Mouse (Mus musculus) ovary, postnatal 14 days (tissue): Measurements from ENCODE around the gene Ahctf1.
A peak's percentile ranks its signal among the peaks of the same experiment; 100 is the strongest.
"Not testable (repeated sequence)": the region's sequence is repeated elsewhere in the genome, so short reads cannot be mapped to it uniquely, and the experiment has no call there.

Experiments
- DNase-seq: peaks from one replicate; pipeline ENCODE4 v3.0.0; 2022; ENCODE audit warnings: low spot score

Gene Ahctf1

DNA sequence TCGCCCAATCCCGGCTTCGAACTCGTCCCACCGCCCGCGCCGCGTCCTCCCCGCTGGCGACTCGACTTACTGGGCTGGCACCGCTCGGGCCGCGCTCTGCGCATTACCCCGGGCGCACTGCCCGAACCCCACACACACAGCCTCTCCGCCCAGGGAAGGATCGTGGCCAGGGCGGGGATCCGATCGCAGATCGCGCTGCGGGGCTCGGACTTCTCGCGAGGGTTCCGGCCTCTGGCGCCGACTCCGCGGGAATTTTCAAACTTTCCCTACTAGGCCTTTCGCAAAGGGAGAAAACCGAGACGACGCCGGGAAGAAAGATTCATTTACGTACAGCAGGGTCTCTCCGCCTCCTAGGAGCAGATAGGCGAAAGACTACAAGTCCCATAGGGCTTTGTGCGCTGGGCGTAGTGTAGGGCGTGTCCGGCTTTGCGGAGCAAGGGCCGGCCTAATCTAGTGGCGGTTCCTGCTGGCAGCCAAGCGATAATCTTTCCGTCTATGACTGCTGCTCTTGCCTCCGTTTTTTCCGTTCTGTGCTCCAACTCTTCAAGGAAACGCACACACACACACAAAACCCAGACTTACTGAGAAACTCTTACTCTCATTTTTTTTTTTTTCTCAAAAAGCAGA is at the start of gene Ahctf1:
TSS of gene Ahctf1 (minus strand) at position 168 of the 627 bp plus-strand sequence.
- peak; percentile 96 for DNase-seq

DNA sequence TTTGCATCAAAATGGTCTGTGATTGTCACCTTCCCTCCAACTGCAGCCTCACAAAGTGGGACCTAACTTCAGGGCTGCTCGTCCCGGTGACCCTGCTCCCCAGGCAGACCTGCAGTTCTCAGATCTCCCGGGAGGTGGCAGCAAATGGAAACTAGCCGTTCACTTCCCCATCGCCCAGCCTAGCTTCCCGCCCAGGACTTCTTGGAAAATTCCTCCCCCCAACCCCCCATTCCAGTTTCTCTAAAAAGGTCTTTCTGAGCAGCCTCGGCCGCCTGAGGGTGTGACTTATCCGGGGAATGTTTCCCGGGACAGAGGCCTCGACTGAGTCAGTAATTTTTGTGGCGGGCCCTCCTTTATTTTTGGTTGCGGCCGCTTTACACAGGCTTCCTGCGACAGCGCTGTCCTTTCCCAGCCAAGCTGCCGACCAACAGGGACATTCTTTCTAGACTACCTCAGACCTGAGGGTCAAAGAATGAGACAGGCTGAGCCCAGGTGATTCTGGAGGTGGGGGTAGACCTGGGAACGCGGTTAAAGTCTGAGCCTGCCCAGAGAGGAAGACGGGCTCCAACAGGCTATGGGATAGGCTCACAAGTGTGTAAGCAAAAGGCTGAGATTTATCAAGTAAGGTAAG is 44.4 kb upstream of the Ahctf1 start:
- DNase-seq: peak; percentile 85

DNA sequence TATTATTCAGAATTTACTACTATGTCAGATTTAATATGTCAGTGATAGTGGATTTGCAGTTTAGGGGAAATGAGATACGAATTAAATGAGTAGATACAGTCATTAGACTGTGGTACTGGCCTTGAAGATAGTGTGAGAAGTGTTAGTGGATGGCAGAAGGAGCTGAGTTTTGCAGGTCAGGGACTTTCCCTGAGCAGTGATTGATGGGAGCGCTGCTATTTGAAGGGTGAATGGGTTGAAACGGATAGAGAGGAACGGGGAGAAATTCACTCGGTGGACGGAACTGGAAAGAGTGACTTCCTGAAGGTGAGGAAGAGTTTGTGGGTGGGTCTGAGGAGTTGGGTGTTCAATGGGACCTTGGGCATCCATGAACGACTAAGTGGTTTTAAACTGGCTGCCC is 43.7 kb upstream of the Ahctf1 start:
- DNase-seq: no peak

DNA sequence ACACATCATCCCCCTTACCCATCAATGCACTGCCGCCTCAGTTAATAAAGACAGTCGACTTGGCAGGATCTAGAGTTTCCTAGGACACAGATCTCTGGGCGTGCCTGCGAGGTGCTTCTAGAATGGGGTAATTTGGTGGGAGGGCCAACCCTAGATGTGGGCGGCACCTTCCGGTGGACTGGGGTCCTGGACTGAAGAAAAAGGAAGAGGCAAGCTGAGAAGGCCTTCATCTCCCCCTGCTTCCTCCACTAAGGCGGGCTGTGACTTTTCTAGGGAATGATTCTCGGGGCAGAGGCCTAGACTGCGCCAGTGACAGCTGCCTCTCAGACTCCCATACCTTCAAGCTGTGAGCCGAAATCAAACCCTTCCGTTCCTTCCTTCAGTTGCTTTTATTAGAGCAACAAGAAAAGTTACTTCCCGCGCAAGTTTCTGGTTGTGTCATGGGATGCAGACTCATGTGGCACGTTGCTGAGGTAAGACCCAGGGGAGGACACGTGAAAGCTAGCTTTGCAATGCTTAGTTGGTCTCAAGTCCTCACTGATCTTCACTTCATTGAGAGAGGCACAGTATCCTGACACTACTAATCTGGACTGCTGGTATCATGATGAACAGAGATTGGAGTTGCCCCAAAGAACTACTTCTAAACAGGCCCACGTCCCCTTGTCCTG is 42.5 kb upstream of the Ahctf1 start:
- no peak for DNase-seq

DNA sequence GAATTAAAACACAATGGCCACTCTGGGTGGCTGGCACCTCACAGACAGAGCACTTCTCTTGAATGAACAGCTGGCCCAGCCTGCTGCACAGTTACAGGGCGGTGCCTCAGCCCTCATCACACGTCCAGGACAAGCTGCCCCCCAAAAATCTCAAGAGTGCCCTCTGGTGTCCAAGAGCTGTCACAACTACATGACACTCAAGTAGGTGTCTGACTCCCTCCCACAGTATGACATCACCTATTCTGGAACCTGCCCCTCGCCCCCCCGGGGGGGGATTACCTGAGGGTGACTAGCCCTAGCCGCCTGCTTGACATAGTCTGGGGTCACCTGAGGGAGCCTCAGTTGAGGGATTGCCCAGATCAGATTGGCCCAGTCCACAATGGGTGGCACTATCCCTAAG is 41.4 kb upstream of the Ahctf1 start:
- DNase-seq: peak; percentile 54

DNA sequence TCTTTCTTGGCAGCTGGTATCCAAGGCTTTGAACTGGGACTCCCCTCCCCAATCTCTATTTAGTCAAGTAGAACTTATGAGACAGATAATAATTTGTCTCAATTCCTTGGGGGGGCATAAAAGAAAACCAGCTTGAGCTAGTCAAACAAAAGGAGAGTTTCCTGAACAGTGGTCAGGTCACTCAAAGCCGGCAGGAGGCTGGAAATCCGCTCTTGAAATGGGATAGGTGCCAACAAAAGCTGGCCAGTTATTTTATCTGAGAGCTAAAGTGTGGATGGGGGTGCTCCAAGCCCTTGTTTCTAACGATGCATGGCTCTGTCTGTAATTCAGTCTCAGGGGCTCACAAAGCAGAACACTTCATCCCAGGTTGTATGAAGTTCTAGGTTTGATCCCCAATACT is 40.5 kb upstream of the Ahctf1 start:
- no peak for DNase-seq

DNA sequence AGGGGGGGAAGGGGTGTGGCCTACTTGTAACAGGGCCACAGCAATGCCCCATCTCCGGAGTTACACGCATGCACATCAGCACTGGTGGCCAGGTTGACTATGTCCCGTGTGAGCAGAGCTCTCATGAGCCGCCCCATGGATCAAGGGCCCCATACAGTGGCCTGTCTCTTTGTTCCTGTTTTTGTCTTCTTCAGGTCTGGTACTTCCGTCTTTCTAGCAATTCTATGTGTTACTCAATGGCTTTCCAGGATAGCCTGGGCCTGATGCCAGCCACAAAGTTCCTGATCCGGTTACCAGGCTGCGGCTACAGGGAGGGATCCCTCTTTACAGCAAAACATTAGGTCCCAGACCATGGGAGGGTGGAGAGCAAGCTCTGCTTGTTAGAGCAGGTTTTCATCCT is 39.1 kb upstream of the Ahctf1 start:
- DNase-seq: no peak

DNA sequence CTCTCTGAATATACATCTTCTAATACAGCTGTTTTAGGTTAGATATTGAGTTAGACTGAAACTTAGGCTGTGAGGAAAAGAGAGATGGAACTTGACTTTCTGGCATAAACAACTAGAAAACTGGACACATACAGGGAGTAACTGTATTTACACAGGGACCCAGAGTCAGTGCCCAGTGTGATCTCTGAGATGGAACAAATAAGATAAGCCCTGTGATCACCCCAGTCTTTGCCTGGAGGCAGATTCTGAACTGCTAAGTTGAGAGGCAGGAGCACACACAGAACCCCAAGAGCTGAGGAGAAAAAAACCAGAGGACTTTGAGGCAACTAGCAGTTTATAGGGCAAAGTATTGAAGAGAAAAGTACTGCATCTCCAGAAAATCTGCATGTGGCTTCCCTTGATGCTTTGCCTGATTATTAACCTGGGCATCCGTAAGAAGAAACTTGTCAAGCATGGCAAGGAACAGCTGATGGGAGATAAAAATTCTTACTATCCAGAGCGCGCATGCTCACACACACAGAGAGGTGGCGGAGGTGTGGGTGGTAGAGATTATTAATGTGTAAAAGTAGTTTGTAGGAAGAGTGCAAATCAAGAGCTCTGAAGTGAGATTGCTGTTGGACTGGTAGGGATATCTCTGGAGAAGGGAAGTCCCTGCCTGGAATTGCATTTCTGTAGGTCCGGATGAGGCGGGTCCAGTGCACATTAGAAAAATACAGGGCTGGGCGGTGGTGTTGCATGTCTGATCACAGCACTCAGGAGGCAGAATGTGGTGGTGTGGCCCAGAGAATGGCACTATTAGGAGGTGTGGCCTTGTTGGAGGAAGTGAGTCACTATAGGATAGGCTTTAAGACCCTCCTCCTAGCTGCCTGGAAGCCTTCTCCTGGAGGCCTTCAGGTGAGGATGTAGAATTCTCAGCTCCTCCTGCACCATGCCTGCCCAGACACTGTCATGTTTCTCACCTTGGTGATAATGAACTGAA is 33.2 kb upstream of the Ahctf1 start:
- DNase-seq: no peak

DNA sequence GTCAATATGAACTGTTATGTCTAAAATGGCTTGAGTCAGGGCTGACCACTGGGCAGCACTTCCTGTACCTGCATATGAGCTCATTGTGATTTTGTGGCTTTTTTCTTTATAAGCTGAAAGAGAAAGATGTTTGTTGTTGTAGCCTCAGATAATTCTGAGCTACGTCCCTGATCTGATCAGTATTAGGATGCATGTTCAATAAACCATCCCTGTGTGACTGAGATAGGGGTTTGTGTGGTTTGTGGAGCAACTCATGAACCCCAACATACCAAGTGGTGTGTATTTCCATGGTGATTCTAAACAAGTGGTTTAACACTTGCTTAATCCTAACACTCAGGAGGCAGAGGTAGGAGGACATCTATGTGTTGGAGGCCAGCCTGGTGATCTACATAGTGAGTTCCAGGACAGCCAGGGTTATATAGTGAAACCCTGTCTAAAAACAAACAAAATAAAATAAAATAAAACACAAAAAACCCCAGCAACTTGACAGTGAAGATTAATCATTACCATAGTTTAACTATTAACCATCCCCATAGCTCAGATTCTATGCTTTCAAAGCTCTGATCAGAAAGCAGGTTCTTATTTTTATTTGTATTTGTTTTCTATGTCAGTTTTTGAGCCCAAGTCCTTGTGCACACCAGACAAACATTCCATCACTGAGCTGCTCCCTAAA is 32.4 kb upstream of the Ahctf1 start:
- no peak for DNase-seq

DNA sequence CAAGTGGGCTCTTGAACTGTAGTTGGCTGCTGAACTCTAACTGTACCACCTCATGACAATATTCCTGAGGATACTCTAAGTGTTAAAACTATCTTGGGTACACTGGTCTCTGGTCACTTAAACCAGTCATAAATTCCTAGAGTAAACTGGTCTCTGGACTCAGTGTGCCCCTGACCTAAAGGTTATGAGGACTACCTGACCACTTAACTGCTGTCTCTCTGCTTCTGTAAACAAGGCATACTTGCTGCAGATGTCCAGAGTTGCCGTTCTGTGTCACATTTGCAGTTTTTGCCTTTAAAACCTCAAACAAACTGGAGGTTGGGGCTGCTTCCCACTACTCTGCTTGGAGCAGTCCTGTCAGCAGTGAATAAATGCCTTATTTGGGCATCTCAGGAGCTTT is 30.1 kb upstream of the Ahctf1 start:
- DNase-seq: no peak

DNA sequence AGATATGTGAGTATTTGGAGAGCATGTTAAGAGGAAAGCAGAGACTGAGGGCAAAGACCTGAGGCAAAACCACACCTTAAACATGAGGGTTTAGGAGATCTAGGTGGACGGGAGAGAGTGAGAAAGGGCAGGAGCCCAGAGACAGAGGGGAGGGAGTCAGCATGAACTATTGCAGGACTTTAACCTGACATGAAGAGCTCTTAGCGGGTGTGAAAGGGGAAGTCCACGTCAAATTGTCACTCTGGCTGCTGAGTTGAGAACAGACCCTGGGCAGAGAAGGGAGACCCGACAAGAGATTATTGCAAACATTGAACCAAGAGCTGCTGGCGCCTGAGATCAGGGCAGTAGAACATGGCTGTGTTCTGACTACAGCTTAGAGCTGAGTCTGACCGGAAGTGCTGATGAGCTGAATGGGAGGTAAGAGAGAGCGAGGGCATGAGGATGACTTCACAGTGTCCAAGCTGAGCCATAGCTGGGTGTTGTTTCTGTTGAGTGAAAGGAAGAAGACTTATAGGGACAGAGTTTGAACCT is 29.3 kb upstream of the Ahctf1 start:
- no peak for DNase-seq

DNA sequence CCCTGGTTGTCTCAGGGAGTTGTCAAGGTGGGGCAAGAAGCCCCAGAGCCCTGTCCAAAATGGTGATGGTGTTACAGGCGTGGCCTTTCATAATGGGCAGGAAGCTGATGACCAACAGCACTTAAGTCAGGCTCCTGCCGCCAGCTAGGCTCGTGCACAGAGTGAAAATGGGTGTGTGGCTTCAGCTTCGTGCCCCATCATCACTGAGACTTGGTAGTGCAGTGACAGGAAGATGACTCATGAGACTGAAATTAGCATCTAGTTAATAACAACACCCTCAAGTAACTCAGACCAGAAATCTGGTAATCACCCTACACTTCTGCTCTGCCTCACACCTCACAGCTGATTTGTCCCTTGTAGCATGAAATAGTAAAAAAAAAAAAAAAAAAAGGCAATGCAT is 25.4 kb upstream of the Ahctf1 start:
- DNase-seq: no peak

DNA sequence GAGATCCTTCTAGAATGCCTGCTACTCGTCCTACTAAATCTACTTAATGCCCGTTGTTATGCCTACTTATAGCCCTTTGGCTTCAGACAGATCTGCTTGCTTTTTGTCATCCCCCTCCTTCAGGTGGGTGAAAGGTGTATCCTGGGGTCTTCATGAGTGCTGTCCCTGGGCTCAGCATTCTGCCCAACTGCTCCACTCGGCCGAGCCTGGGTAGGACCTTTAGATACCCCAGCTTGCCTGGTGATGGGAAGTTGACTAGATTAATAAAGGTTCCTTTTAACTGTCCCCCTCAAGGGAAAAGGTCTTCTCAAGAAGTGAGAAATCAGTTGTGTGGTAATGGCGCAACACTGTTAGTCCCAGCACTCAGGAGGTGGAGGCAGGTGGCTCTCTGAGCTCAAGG is 24.6 kb upstream of the Ahctf1 start:
- no peak for DNase-seq

DNA sequence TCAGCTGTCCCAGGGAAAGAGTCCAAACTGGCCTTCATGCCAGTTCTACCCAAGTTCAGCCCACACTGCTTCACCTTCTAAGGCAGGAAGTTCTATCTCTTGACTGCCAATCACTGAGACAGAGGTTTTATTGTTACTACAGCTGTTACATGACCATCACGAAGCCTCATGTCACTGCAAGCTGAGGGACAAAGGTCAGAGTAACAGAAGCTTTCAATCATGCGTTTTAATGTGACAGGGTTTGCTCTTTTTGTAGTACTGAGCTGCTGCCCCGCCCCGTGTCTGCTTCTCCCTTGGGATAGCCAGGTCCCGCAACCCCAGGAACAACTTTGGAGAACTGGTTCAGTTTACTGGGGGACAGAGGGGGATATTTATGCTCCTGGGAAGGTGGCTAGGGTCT is 21.1 kb upstream of the Ahctf1 start:
- DNase-seq: no peak

DNA sequence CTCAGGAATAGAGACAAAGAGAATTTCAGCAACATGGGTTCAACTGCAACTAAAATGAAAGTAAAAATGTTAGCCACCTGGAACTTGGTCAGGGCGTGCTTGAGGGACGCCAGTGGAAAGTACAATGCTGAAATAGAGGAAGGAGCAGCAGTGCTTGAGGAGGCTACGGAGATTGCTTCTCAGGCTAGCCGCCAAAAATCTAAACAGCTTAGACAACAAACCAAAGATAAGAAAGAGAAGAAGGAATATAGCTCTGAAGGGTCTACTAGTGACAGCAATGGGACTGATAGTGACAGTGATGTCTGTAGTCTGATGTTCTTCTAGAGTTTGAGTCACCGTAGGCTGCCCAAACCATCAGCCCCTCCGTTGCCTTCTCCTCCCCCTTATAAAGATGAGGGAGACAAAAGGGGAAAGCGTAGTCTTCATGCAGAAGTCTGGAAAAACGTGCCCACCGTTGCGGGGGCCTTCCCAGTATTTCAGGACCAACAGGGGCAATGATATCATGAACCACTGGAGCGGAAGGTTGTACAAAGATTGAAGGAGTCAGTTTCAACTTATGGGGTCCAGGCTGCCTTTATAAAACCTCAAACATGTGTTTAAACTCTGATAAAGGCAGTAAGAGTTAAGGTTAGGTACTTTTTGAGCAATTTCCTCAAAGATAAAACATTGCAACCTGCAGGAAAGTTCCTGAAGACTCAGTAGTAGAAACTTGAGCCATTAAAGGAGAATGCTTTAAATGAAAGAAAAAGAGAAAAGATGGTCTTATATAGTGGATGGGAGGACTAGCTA is 15.2 kb upstream of the Ahctf1 start:
- not testable (repeated sequence) for DNase-seq

DNA sequence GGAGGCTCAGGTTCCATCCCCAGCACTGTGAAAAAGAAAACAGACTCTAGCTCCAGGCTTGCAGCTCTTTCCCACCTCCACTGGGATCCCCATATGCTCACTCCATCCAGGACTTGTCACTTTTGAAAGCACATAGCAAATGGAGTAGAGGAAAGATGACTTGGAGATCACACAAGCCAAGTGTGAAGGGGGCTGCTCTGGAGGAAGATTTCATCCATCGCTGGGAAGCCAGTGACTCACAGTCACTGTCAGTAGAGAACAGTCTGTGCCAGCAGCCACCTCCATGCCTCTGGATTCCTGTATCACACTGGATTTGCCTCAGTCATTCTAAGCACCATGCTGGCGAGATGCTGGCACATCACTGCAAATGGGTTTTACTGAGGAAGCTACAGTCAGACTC is 11.1 kb upstream of the Ahctf1 start:
- no peak for DNase-seq

DNA sequence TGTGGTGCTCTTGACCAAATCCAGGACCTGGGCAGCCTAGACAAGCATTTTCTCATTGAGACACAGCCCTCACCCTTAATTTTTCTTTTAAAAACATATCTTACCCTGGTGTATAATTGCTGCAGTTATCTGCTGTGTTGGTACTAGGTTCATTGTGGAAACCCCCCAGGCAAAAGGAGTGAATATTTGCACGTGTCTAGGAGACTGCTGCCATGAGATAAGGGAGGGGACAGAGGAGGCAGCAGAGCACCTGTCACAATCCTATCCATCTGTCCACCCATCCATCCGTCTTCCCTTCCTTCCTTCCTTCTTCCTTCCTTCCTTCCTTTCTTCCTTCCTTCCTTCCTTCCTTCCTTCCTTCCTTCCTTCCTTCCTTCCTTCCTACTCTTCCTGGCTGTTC is 9.9 kb upstream of the Ahctf1 start:
- DNase-seq: no peak

DNA sequence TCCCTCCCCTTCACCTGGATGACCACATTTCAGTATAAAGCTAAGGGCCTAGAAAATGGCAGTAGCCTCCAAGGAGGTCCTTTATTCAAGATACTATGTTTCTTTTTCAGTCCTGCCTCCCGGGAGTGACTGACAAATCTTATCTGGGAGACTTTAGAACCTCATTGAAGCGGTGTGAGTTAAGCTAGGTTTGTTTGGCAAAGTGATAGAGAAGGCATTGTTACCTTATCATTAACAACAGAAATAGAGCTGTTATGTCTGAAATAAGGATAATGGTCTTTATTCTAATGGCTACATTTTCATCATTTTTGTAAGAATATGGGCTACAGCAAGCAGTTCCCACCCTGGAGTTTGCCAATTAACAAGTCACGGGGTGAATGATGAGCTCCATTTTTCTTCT is 4.8 kb upstream of the Ahctf1 start:
- DNase-seq: no peak

DNA sequence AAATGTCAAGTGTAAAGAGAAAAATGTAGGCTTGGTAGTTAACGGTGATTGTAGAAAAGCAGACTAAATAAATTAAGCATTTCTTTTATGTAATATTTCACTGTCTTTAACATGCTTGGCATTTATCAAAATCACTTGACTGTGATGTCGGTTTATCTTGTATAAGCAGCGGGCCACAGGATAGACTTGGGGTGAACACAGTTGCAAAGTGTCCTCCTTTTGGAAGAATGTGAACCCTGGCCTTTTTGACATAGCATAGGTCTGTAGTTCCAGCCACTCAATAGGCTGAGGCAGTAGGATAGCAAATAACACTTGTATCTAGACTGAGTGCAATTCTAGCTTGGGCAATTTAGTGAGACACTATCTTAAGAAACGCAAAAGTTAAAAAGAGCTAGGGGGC is 4.0 kb upstream of the Ahctf1 start:
- no peak for DNase-seq

DNA sequence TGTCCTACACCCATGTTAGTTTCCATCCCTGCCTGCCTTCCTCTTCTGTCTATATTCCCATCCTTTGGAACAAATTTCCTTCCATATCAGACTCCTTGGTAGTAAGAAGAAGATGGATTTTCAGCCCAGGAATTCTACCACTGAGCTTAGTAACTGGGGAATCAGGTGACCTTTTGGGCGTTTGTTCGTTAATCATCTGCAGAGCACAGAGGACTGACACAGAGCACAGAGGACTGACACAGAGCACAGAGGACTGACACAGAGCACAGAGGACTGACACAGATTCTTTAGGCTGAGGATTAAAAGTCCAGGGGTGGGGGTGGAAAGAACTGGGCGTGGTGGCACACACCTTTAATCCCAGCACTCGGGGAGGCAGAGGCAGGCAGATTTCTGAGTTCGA is 2.3 kb upstream of the Ahctf1 start:
- DNase-seq: no peak
